Mouse (Mus musculus) mouse trophoblast stem cell (cell line): Measurements from ENCODE around the gene Gm49394.

Experiments
- in situ Hi-C, 2 experiments: fragments of 300-500 bp; cut with MseI, MboI; formaldehyde crosslinking; loops; 2 replicates in 1 of 2; 3 replicates in 1 of 2; pipeline ENCODE4 v1.15.1; 2025

Gm49394 gene

GRCm38 (mm10) chr7:142669751-142670625 is at the start of gene Gm49394:
Gene Gm49394 (minus strand): TSS chr7:142669942.
- in situ Hi-C loops = loop anchor here (10.0 kb wide), 2 partner anchors 185 to 355 kb away; no protein-coding TSS in a partner anchor

GRCm38 (mm10) chr7:142714783-142715498 is 45.2 kb upstream of the Gm49394 start:
- in situ Hi-C loops = no loop called here

GRCm38 (mm10) chr7:142706873-142707272 is 37.1 kb upstream of the Gm49394 start:
- in situ Hi-C loops = no loop called here

GRCm38 (mm10) chr7:142699334-142699860 is 29.7 kb upstream of the Gm49394 start:
- in situ Hi-C loops = no loop called here

GRCm38 (mm10) chr7:142678611-142679010 is 8.9 kb upstream of the Gm49394 start:
- in situ Hi-C loops = loop anchor here (10.0 kb wide), 2 partner anchors 194 to 364 kb away; no protein-coding TSS in a partner anchor

GRCm38 (mm10) chr7:142675644-142676043 is 5.9 kb upstream of the Gm49394 start:
- in situ Hi-C loops = loop anchor here (10.0 kb wide), 2 partner anchors 191 to 361 kb away; no protein-coding TSS in a partner anchor

- in situ Hi-C loops = loop anchor here (10.0 kb wide), 2 partner anchors 190 to 360 kb away; no protein-coding TSS in a partner anchor
These were observed 5.4 kb upstream of the Gm49394 start for GRCm38 (mm10) chr7:142675141-142675540.

- in situ Hi-C loops = loop anchor here (10.0 kb wide), 2 partner anchors 187 to 357 kb away; no protein-coding TSS in a partner anchor
These were observed 2.4 kb upstream of the Gm49394 start for GRCm38 (mm10) chr7:142672120-142672519.

GRCm38 (mm10) chr7:142671067-142671466 is 1.3 kb upstream of the Gm49394 start:
- in situ Hi-C loops = loop anchor here (10.0 kb wide), 2 partner anchors 186 to 356 kb away; no protein-coding TSS in a partner anchor

GRCm38 (mm10) chr7:142668328-142668727 is 1.4 kb downstream of the Gm49394 start:
- in situ Hi-C loops = no loop called here

GRCm38 (mm10) chr7:142667521-142667920 is 2.2 kb downstream of the Gm49394 start:
- in situ Hi-C loops = no loop called here

- in situ Hi-C loops = no loop called here
These were observed 3.1 kb downstream of the Gm49394 start, which contains the start of gene Igf2 for GRCm38 (mm10) chr7:142666659-142667058. Gene Igf2 (minus strand): TSS chr7:142666816.

GRCm38 (mm10) chr7:142666109-142666508 is 3.6 kb downstream of the Gm49394 start:
- in situ Hi-C loops = no loop called here

GRCm38 (mm10) chr7:142665364-142665763 is 4.4 kb downstream of the Gm49394 start:
- in situ Hi-C loops = no loop called here

- in situ Hi-C loops = loop anchor here (5.0 kb wide), 1 partner anchor 142 kb away; no protein-coding TSS in a partner anchor
These were observed 5.2 kb downstream of the Gm49394 start for GRCm38 (mm10) chr7:142664465-142665029.

- in situ Hi-C loops = loop anchor here (5.0 kb wide), 1 partner anchor 142 kb away; no protein-coding TSS in a partner anchor
These were observed 5.8 kb downstream of the Gm49394 start for GRCm38 (mm10) chr7:142663931-142664421.

- in situ Hi-C loops = loop anchor here (5.0 kb wide), 1 partner anchor 141 kb away; no protein-coding TSS in a partner anchor
These were observed 6.6 kb downstream of the Gm49394 start for GRCm38 (mm10) chr7:142663151-142663550.

GRCm38 (mm10) chr7:142661811-142662210 is 7.9 kb downstream of the Gm49394 start:
- in situ Hi-C loops = loop anchor here (5.0 kb wide), 1 partner anchor 140 kb away; no protein-coding TSS in a partner anchor

- in situ Hi-C loops = loop anchor here (5.0 kb wide), 1 partner anchor 139 kb away; no protein-coding TSS in a partner anchor
These were observed 8.7 kb downstream of the Gm49394 start for GRCm38 (mm10) chr7:142661046-142661445.

GRCm38 (mm10) chr7:142660651-142660945 is 9.1 kb downstream of the Gm49394 start:
- in situ Hi-C loops = loop anchor here (5.0 kb wide), 1 partner anchor 138 kb away; no protein-coding TSS in a partner anchor
